Mouse (Mus musculus): ENCODE data around the gene Cdhr5. TPM values are rescaled to one million over a fixed set of nuclear protein-coding genes. Genes with fewer than 3 reads are reported as not detected.

Cdhr5 gene
- total RNA-seq (2023) = not detected

GRCm38 (mm10) chr7:141276546-141276945, at the start of gene Cdhr5:
TSS of gene Cdhr5 (minus strand) at chr7:141276786.

GRCm38 (mm10) chr7:141291921-141292582, 15.5 kb upstream of the Cdhr5 start, which contains the start of gene Drd4:
TSS of gene Drd4 (plus strand) at chr7:141292006.

GRCm38 (mm10) chr7:141278766-141279590, 2.4 kb upstream of the Cdhr5 start, which contains the start of gene Sct:
TSS of gene Sct (minus strand) at chr7:141279133.

GRCm38 (mm10) chr7:141265739-141266561, 10.6 kb downstream of the Cdhr5 start, which contains the start of gene Irf7:
TSS of gene Irf7 (minus strand) at chr7:141266481.

GRCm38 (mm10) chr7:141228279-141229067, 48.1 kb downstream of the Cdhr5 start, which contains the start of gene Phrf1:
TSS of gene Phrf1 (plus strand) at chr7:141228784.

Other genes with a start within 250 kb of the Cdhr5 start
- not detected for gene Gm17387, start 247.7 kb downstream of the Cdhr5 start, total RNA-seq (2023)
- not detected for gene B4galnt4, start 215.7 kb downstream of the Cdhr5 start, total RNA-seq (2023)
- 10 to 100 TPM; 27.8 to 32.3 TPM for gene Pkp3, start 198.6 kb downstream of the Cdhr5 start, total RNA-seq (2023)
- gene Sigirr, start 176.2 kb downstream of the Cdhr5 start, total RNA-seq (2023) = 10 to 100 TPM; 44.7 to 51.9 TPM
- gene Ano9, start 159.0 kb downstream of the Cdhr5 start, total RNA-seq (2023) = not detected
- 1 to 10 TPM; 9.0 to 9.8 TPM for gene Ptdss2, start 154.4 kb downstream of the Cdhr5 start, total RNA-seq (2023)
- 10 to 100 TPM; 76.8 to 79.0 TPM for gene Rnh1, start 103.9 kb downstream of the Cdhr5 start, total RNA-seq (2023)
- gene Hras, start 82.8 kb downstream of the Cdhr5 start, total RNA-seq (2023) = 10 to 100 TPM; 23.1 to 28.1 TPM
- gene Lrrc56, start 82.6 kb downstream of the Cdhr5 start, total RNA-seq (2023) = 1 to 10 TPM; 5.4 to 7.7 TPM
- 1 to 10 TPM; 4.9 TPM for gene Lmntd2, start 62.7 kb downstream of the Cdhr5 start, total RNA-seq (2023)
- 10 to 100 TPM; 13.4 to 15.4 TPM for gene Rassf7, start 60.9 kb downstream of the Cdhr5 start, total RNA-seq (2023)
- 100 to 1,000 TPM; 149 TPM for gene Phrf1, start 48.0 kb downstream of the Cdhr5 start, total RNA-seq (2023)
- 10 to 100 TPM; 27.7 to 43.8 TPM for gene Irf7, start 10.3 kb downstream of the Cdhr5 start, total RNA-seq (2023)
- not detected for gene Sct, start 2.3 kb upstream of the Cdhr5 start, total RNA-seq (2023)
- not detected for gene Drd4, start 15.2 kb upstream of the Cdhr5 start, total RNA-seq (2023)
- gene Deaf1, start 50.9 kb upstream of the Cdhr5 start, total RNA-seq (2023) = 10 to 100 TPM; 44.0 to 45.2 TPM
- 10 to 100 TPM; 21.6 to 30.3 TPM for gene Tmem80, start 51.0 kb upstream of the Cdhr5 start, total RNA-seq (2023)
- gene Eps8l2, start 62.1 kb upstream of the Cdhr5 start, total RNA-seq (2023) = under 1 TPM; 0.24 to 0.84 TPM
- 100 to 1,000 TPM; 146 to 150 TPM for gene Taldo1, start 115.4 kb upstream of the Cdhr5 start, total RNA-seq (2023)
- gene Gatd1, start 137.3 kb upstream of the Cdhr5 start, total RNA-seq (2023) = 10 to 100 TPM; 31.8 to 46.1 TPM
- gene Cend1, start 152.7 kb upstream of the Cdhr5 start, total RNA-seq (2023) = not detected
- 10 to 100 TPM; 45.5 to 49.9 TPM for gene Slc25a22, start 161.1 kb upstream of the Cdhr5 start, total RNA-seq (2023)
- 1 to 10 TPM; 5.9 to 6.3 TPM for gene Pidd1, start 167.2 kb upstream of the Cdhr5 start, total RNA-seq (2023)
- 1,000 to 10,000 TPM; 2,341 to 2,386 TPM for gene Rplp2, start 170.6 kb upstream of the Cdhr5 start, total RNA-seq (2023)
- gene Pnpla2, start 178.4 kb upstream of the Cdhr5 start, total RNA-seq (2023) = 10 to 100 TPM; 54.1 to 58.8 TPM
- gene Cracr2b, start 184.3 kb upstream of the Cdhr5 start, total RNA-seq (2023) = not detected
- gene Cd151, start 190.6 kb upstream of the Cdhr5 start, total RNA-seq (2023) = 10 to 100 TPM; 11.2 to 17.5 TPM
- gene Polr2l, start 198.3 kb upstream of the Cdhr5 start, total RNA-seq (2023) = 10 to 100 TPM; 18.6 to 21.3 TPM
- under 1 TPM in 1 of 2 experiments, not detected in 1; 0.99 TPM for gene Tspan4, start 198.5 kb upstream of the Cdhr5 start, total RNA-seq (2023)

All from B cell, adult 67 days (primary cell).